Mouse (Mus musculus) stomach, embryonic 15.5 days (tissue): ENCODE results near the gene Arl10. TPM values are rescaled to one million over a fixed set of nuclear protein-coding genes. Genes with fewer than 3 reads are reported as not detected.

ENCODE experiments used
- ATAC-seq: fragments of 200-750 bp; cut with Nextera tagmentation; 2 replicates; pipeline ENCODE4 v1.8.0; 2017; ENCODE audit warnings: low read depth, moderate number of reproducible peaks, moderate TSS enrichment; ENCODE audit not compliant: insufficient read depth, low FRiP score
- H3K27ac ChIP-seq: fragments of 300-500 bp; sonication (generic); 2 replicates; pipeline ENCODE4 v1.5.1; 2015; ENCODE audit warnings: mild to moderate bottlenecking, inconsistent platforms
- H3K27me3 ChIP-seq: fragments of 300-500 bp; sonication (generic); replicated peaks from 2 replicates; pipeline ENCODE4 v1.6.1; 2015; ENCODE audit warnings: inconsistent platforms
- H3K36me3 ChIP-seq: fragments of 300-500 bp; sonication (generic); 2 replicates; pipeline ENCODE4 v1.6.1; 2015; ENCODE audit warnings: inconsistent platforms
- H3K4me1 ChIP-seq: fragments of 300-500 bp; sonication (generic); 2 replicates; pipeline ENCODE4 v1.6.1; 2015; ENCODE audit warnings: inconsistent platforms
- H3K4me2 ChIP-seq: fragments of 300-500 bp; sonication (generic); 2 replicates; pipeline ENCODE4 v1.6.1; 2015; ENCODE audit warnings: mild to moderate bottlenecking, inconsistent platforms
- H3K4me3 ChIP-seq: fragments of 300-500 bp; sonication (generic); replicated peaks from 2 replicates; pipeline ENCODE4 v1.5.1; 2015; ENCODE audit warnings: inconsistent platforms
- H3K9ac ChIP-seq: fragments of 300-500 bp; sonication (generic); 2 replicates; pipeline ENCODE4 v1.6.1; 2015; ENCODE audit warnings: inconsistent platforms
- H3K9me3 ChIP-seq: fragments of 300-500 bp; sonication (generic); 2 replicates; pipeline ENCODE4 v1.6.1; 2016; ENCODE audit warnings: inconsistent platforms
- WGBS: fragments of 180-500 bp; shearing (Covaris S2); methylation state at CpG from one replicate; pipeline ENCODE4 v1.1.7; 2015; 5-methylcytosine and 5-hydroxymethylcytosine counted together
- polyA plus RNA-seq: library from polyadenylated mRNA; unstranded; fragments of >200 nt; fragmentation: Nextera tagmentation; extraction: Ambion mirVana; gene quantifications from 2 replicates; pipeline ENCODE4 v1.2.1, GENCODE M21; 2015

Gene Arl10
- 25.9 and 26.3 TPM in 2 replicates for polyA plus RNA-seq

GRCm38 (mm10) chr13:54574854-54575481 lies at the start of gene Arl10:
TSS of gene Arl10 (plus strand) at chr13:54575015.
- peak; percentile 82 for ATAC-seq
- peak within 1 kb of the TSS; percentile 70 for H3K4me2 ChIP-seq
- peaks cover 12% of the 10 kb centered on the region for H3K36me3 ChIP-seq
- peak within 1 kb of the TSS; percentile 81 for H3K27ac ChIP-seq
- H3K4me3 ChIP-seq: peak within 1 kb of the TSS; percentile 89
- H3K4me1 ChIP-seq: peaks cover 13% of the 10 kb centered on the region; the same call in 1 of the 2 replicates
- no peaks in the 10 kb centered on the region for H3K27me3 ChIP-seq
- peak within 1 kb of the TSS; percentile 92 for H3K9ac ChIP-seq
- WGBS: under 1% methylated on average over 55 of the region's 55 CpGs
- H3K9me3 ChIP-seq: no peaks in the 10 kb centered on the region

DNA sequence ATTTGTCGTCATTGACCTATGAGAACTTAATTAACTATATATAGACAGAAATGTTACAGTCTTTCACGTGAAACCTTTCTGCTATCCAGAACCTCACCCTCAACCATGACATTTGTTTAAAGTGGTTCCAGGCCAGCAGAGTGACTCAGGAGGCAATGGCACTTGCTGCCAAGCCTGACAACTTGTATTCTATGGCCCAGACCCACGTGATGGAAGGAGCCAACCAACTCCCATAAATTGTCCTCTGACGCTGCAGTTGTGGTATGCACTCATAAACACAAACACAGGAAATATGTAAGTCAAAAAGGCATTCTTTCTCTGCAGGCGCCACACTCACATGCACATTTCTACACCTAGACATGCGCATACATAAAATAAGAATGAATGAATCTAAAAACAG lies 47.7 kb upstream of the Arl10 start:
- Histone ChIP-seq H3K4me1 (no peaks in the 10 kb centered on the region), H3K27me3 (no peaks in the 10 kb centered on the region), H3K4me3 (no peak overlapping the region), H3K4me2 (no peak overlapping the region), H3K27ac (no peak overlapping the region), H3K9me3 (no peaks in the 10 kb centered on the region), H3K36me3 (peaks cover 35% of the 10 kb centered on the region), H3K9ac (no peak overlapping the region)
- 80% methylated on average over 6 of the region's 6 CpGs for WGBS
- no peak for ATAC-seq

DNA sequence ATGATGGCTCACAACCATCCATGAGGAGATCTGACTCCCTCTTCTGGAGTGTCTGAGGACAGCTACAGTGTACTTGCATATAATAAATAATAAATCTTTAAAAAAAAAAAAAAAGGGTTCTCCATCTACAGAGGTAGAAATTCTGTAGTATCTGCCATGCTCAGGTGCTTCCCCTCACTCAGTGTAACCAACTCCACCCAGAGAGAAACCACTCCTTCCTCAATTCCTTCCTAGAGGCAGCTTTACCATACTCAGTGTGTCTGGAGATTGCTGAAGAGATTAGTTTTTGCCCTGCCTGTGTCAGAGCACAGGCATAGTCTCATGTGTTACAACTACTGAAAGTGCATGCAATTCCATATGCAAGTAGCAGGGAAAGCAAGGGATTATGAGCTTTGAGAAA lies 42.7 kb upstream of the Arl10 start:
- H3K9ac ChIP-seq: no peak overlapping the region
- ATAC-seq: no peak
- H3K4me3 ChIP-seq: no peak overlapping the region
- no peaks in the 10 kb centered on the region for H3K4me1 ChIP-seq
- H3K27ac ChIP-seq: no peak overlapping the region
- H3K4me2 ChIP-seq: no peak overlapping the region
- no peaks in the 10 kb centered on the region for H3K9me3 ChIP-seq
- no peaks in the 10 kb centered on the region for H3K27me3 ChIP-seq
- peaks cover 23% of the 10 kb centered on the region; the same call in 1 of the 2 replicates for H3K36me3 ChIP-seq

GRCm38 (mm10) chr13:54548036-54548435 lies 26.8 kb upstream of the Arl10 start:
- Histone ChIP-seq H3K4me2 (no peak overlapping the region), H3K9me3 (no peaks in the 10 kb centered on the region), H3K4me1 (no peaks in the 10 kb centered on the region), H3K4me3 (no peak overlapping the region), H3K9ac (no peak overlapping the region), H3K27me3 (no peaks in the 10 kb centered on the region), H3K36me3 (peaks cover 22% of the 10 kb centered on the region), H3K27ac (no peak overlapping the region)
- WGBS: 84% methylated on average over 7 of the region's 7 CpGs
- no peak for ATAC-seq

DNA sequence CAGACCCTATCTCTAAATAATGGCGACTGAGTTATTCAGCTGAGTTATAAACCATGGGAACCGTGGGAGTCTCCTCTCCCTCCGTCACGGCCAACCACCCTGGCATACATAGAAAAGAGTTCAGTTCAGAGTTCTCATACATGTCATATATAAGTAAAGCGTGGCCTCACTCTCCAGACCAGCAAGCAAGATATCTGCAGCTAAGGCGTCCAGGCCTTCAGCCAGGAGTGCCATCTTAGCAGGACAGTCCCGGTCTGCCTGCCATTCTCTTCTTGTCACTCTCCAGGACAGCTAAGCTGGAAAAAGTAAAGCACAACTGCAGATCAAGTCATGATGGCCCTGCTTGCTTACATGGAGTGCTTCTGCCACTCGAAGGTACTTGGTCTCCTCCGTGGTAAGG lies 18.6 kb upstream of the Arl10 start:
- WGBS: 86% methylated on average over 9 of the region's 9 CpGs
- H3K4me3 ChIP-seq: no peak overlapping the region
- no peaks in the 10 kb centered on the region for H3K4me1 ChIP-seq
- no peak overlapping the region for H3K4me2 ChIP-seq
- H3K27me3 ChIP-seq: no peaks in the 10 kb centered on the region
- no peak for ATAC-seq
- no peak overlapping the region for H3K27ac ChIP-seq
- H3K36me3 ChIP-seq: peaks cover 60% of the 10 kb centered on the region
- no peak overlapping the region for H3K9ac ChIP-seq
- no peaks in the 10 kb centered on the region for H3K9me3 ChIP-seq

DNA sequence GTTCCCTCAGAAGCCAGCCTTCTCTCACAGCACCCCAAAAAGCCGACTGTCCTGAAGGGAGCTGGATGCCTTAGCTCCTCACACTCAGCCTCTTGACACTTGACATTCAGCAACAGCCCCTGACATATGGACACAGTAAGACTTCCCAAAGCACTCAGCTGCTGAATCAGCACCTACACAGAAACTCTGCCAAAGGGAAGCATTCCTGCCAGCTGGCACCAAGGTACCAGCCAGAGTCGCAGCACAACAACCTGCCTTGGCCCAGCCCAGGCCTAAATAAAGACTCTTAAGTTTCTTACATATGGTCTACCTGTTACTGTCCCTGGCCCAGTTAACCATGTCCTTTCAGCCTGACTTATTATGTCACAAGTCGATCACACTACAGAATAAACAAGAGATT lies 18.0 kb upstream of the Arl10 start:
- Histone ChIP-seq H3K27me3 (no peaks in the 10 kb centered on the region), H3K9ac (no peak overlapping the region), H3K27ac (no peak overlapping the region), H3K9me3 (no peaks in the 10 kb centered on the region), H3K36me3 (peaks cover 66% of the 10 kb centered on the region), H3K4me3 (no peak overlapping the region), H3K4me2 (no peak overlapping the region), H3K4me1 (no peaks in the 10 kb centered on the region)
- WGBS: 87% methylated on average over 3 of the region's 3 CpGs
- ATAC-seq: no peak

DNA sequence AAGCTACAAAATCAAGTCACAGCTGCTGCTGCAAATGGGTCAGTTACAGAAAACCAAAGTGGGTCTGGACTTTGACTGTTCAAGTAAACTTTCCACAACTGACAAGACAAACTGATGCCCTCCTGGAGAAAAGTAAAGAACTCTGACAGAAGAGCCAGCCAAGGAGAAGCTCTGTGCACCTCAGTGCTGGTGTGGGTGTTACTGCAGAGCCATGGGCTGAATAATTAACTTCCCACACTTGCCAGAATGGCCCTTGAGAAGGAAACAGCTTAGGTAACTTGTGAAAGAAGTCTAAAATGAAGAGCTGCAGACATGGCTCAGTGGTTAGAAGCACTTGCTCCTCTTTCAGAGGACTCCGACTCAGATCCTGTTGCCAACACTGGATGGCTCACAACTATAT lies 17.2 kb upstream of the Arl10 start:
- no peak overlapping the region for H3K4me3 ChIP-seq
- no peaks in the 10 kb centered on the region for H3K4me1 ChIP-seq
- no peak overlapping the region for H3K27ac ChIP-seq
- WGBS: 91% methylated on average over 1 of the region's 1 CpGs
- H3K27me3 ChIP-seq: no peaks in the 10 kb centered on the region
- H3K36me3 ChIP-seq: peaks cover 69% of the 10 kb centered on the region
- ATAC-seq: no peak
- no peak overlapping the region for H3K4me2 ChIP-seq
- no peaks in the 10 kb centered on the region for H3K9me3 ChIP-seq
- H3K9ac ChIP-seq: no peak overlapping the region

- H3K9me3 ChIP-seq: no peaks in the 10 kb centered on the region
- 90% methylated on average over 2 of the region's 2 CpGs for WGBS
- no peaks in the 10 kb centered on the region for H3K27me3 ChIP-seq
- no peak overlapping the region for H3K27ac ChIP-seq
- H3K4me3 ChIP-seq: no peak overlapping the region
- no peak overlapping the region for H3K9ac ChIP-seq
- peaks cover 5% of the 10 kb centered on the region for H3K4me1 ChIP-seq
- H3K4me2 ChIP-seq: no peak overlapping the region
- no peak for ATAC-seq
- H3K36me3 ChIP-seq: peaks cover 59% of the 10 kb centered on the region
These were observed 15.2 kb upstream of the Arl10 start for GRCm38 (mm10) chr13:54559656-54560055.

GRCm38 (mm10) chr13:54560608-54561007 lies 14.2 kb upstream of the Arl10 start:
- Histone ChIP-seq H3K9ac (no peak overlapping the region), H3K4me1 (peaks cover 7% of the 10 kb centered on the region), H3K4me3 (no peak overlapping the region), H3K36me3 (peaks cover 58% of the 10 kb centered on the region), H3K27me3 (no peaks in the 10 kb centered on the region), H3K27ac (no peak overlapping the region), H3K9me3 (no peaks in the 10 kb centered on the region), H3K4me2 (no peak overlapping the region)
- 94% methylated on average over 7 of the region's 7 CpGs for WGBS
- ATAC-seq: no peak

GRCm38 (mm10) chr13:54562562-54562961 lies 12.3 kb upstream of the Arl10 start:
- H3K4me1 ChIP-seq: peaks cover 8% of the 10 kb centered on the region
- H3K4me2 ChIP-seq: no peak overlapping the region
- H3K36me3 ChIP-seq: peaks cover 38% of the 10 kb centered on the region
- ATAC-seq: no peak
- no peak overlapping the region for H3K27ac ChIP-seq
- no peak overlapping the region for H3K9ac ChIP-seq
- H3K9me3 ChIP-seq: no peaks in the 10 kb centered on the region
- H3K27me3 ChIP-seq: no peaks in the 10 kb centered on the region
- H3K4me3 ChIP-seq: no peak overlapping the region
- 84% methylated on average over 7 of the region's 7 CpGs for WGBS

- 9% methylated on average over 45 of the region's 45 CpGs for WGBS
- H3K27ac ChIP-seq: 0 out of 2 replicates have a peak overlapping the region, but pooled peaks have one; percentile 54
- no peaks in the 10 kb centered on the region for H3K9me3 ChIP-seq
- peak overlapping the region; percentile 97 for H3K9ac ChIP-seq
- H3K4me1 ChIP-seq: peaks cover 8% of the 10 kb centered on the region
- no peaks in the 10 kb centered on the region for H3K27me3 ChIP-seq
- H3K4me2 ChIP-seq: peak overlapping the region; percentile 80
- peak; percentile 19 for ATAC-seq
- H3K4me3 ChIP-seq: peak overlapping the region; percentile 99
- H3K36me3 ChIP-seq: peaks cover 22% of the 10 kb centered on the region
These were observed 10.3 kb upstream of the Arl10 start for GRCm38 (mm10) chr13:54564232-54565200.

GRCm38 (mm10) chr13:54565201-54565581 lies 9.6 kb upstream of the Arl10 start, which contains the start of gene 4833439L19Rik:
TSS of gene 4833439L19Rik (minus strand) at chr13:54565435.
- Histone ChIP-seq H3K9ac (peak within 1 kb of the TSS; percentile 97), H3K4me2 (peak within 1 kb of the TSS; percentile 80), H3K4me1 (peaks cover 8% of the 10 kb centered on the region), H3K9me3 (no peaks in the 10 kb centered on the region), H3K4me3 (peak within 1 kb of the TSS; percentile 99), H3K36me3 (peaks cover 20% of the 10 kb centered on the region), H3K27me3 (no peaks in the 10 kb centered on the region), H3K27ac (peak within 1 kb of the TSS; percentile 73)
- ATAC-seq: peak; percentile 93
- under 1% methylated on average over 27 of the region's 27 CpGs for WGBS
